Mouse (Mus musculus) ovary, adult 18-20 months (tissue): Measurements from ENCODE around the gene Defa34.
"Not testable (repeated sequence)": the region's sequence is repeated elsewhere in the genome, so short reads cannot be mapped to it uniquely, and the experiment has no call there.

Source experiments
- DNase-seq: peaks from one replicate; pipeline ENCODE4 v3.0.0; 2022; ENCODE audit warnings: low spot score, mixed read lengths

Gene Defa34

GRCm38 (mm10) chr8:21665497-21665896 is at the start of gene Defa34:
TSS of gene Defa34 (plus strand) at chr8:21665797.
- not testable (repeated sequence) for DNase-seq

- not testable (repeated sequence) for DNase-seq
Observed at GRCm38 (mm10) chr8:21617883-21618282, 47.7 kb upstream of the Defa34 start, which contains the start of gene Defa26. TSS of gene Defa26 (plus strand) at chr8:21618183.

GRCm38 (mm10) chr8:21655480-21655879 is 10.1 kb upstream of the Defa34 start, which contains the start of gene Defa17:
TSS of gene Defa17 (plus strand) at chr8:21655780.
- not testable (repeated sequence) for DNase-seq

GRCm38 (mm10) chr8:21703545-21703944 is 37.9 kb downstream of the Defa34 start, which contains the start of gene AY761184:
TSS of gene AY761184 (minus strand) at chr8:21703645.
- DNase-seq, result not testable (repeated sequence)
